Comparison of ENCODE assay signal across 25 mouse cellular contexts in the genomic region with DNA sequence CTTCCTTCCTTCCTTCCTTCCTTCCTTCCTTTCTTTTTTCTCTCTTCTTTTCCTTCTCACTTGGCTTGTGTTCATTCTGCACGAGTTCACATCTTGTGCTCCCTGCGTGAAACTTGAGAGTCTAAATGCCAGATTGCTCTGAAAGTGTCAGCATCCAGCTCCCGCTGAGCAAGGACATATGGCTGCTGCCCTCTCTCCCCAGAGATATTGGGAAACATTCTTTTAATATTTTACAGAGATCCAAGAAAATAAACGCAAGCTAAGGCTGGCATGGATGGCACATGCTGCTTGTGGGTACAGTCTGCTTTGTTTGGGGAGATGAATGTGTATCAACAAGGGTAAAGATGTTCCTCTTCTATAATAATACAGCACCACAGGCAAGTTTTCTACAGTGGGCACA. TPM values are rescaled to one million over a fixed set of nuclear protein-coding genes. Genes with fewer than 3 reads are reported as not detected.
A peak's percentile ranks its signal among the peaks of the same experiment; 100 is the strongest.
DNase-seq lines count a peak whose midpoint lies in the region; ATAC-seq and TF ChIP-seq lines count a peak whose summit lies in the region.
"Had no signal": no experiment of that assay in that cellular context is flagged by ENCODE, and none has a peak within 500 bp of the region (broad histone marks: within the 10 kb centered on the region; RNA-seq: fewer than 3 reads in every experiment).

No protein-coding gene starts in this region.

- ATAC-seq in forebrain, postnatal 0 days = peak; percentile 27; the same call in 1 of the 2 replicates
- no peak for ATAC-seq in forebrain, embryonic 15.5 days (replicated peaks)
- no peak for ATAC-seq in lung, embryonic 14.5 days (ENCODE audit: insufficient read depth)
- no peak for ATAC-seq in lung, postnatal 0 days
- ATAC-seq: inflammation-experienced regulatory T-cells, adult 6 months; liver, embryonic 12.5 days had no signal

- no peak overlapping the region for H3K27ac ChIP-seq in forebrain, postnatal 0 days (ENCODE audit: low read depth, low read length)
- no peak overlapping the region for H3K27ac ChIP-seq in forebrain, embryonic 15.5 days (replicated peaks)
- H3K27ac ChIP-seq in lung, embryonic 14.5 days (ENCODE audit: low read depth) = no peak overlapping the region
- no peak overlapping the region for H3K27ac ChIP-seq in lung, postnatal 0 days (ENCODE audit: low read length)
- H3K27ac ChIP-seq: liver, embryonic 12.5 days; lung, embryonic 15.5 days; midbrain, embryonic 12.5 days; neural tube, embryonic 15.5 days had no signal

- H3K27me3 ChIP-seq in forebrain, postnatal 0 days (ENCODE audit: insufficient read depth, low read length) = no peaks in the 10 kb centered on the region
- no peaks in the 10 kb centered on the region for H3K27me3 ChIP-seq in forebrain, embryonic 15.5 days
- no peaks in the 10 kb centered on the region for H3K27me3 ChIP-seq in lung, embryonic 14.5 days (ENCODE audit: insufficient read depth, low read length)
- H3K27me3 ChIP-seq in lung, postnatal 0 days (replicated peaks; ENCODE audit: insufficient read depth, low read length) = no peaks in the 10 kb centered on the region
- H3K27me3 ChIP-seq: liver, embryonic 12.5 days; lung, embryonic 15.5 days; midbrain, embryonic 12.5 days; neural tube, embryonic 15.5 days had no signal

- no peak overlapping the region for H3K4me2 ChIP-seq in forebrain, postnatal 0 days (ENCODE audit: low read depth)
- H3K4me2 ChIP-seq in forebrain, embryonic 15.5 days (replicated peaks) = no peak overlapping the region
- no peak overlapping the region for H3K4me2 ChIP-seq in lung, embryonic 14.5 days
- H3K4me2 ChIP-seq in lung, postnatal 0 days (replicated peaks; ENCODE audit: low read depth, low read length) = no peak overlapping the region
- H3K4me2 ChIP-seq: liver, embryonic 12.5 days; lung, embryonic 15.5 days; midbrain, embryonic 12.5 days; neural tube, embryonic 15.5 days had no signal

- H3K9ac ChIP-seq in forebrain, postnatal 0 days = no peak overlapping the region
- H3K9ac ChIP-seq in forebrain, embryonic 15.5 days (replicated peaks) = no peak overlapping the region
- no peak overlapping the region for H3K9ac ChIP-seq in lung, embryonic 14.5 days
- no peak overlapping the region for H3K9ac ChIP-seq in lung, postnatal 0 days (replicated peaks; ENCODE audit: low read depth)
- H3K9ac ChIP-seq: liver, embryonic 12.5 days; lung, embryonic 15.5 days; midbrain, embryonic 12.5 days; neural tube, embryonic 15.5 days had no signal

- 37% methylated on average over 4 of the region's 4 CpGs for WGBS in forebrain, postnatal 0 days
- 53% methylated on average over 4 of the region's 4 CpGs for WGBS in forebrain, embryonic 15.5 days
- 34% methylated on average over 4 of the region's 4 CpGs for WGBS in lung, embryonic 14.5 days
- 39% methylated on average over 4 of the region's 4 CpGs for WGBS in lung, postnatal 0 days

- H3K36me3 ChIP-seq in forebrain, postnatal 0 days (ENCODE audit: insufficient read depth) = peaks cover 44% of the 10 kb centered on the region
- peaks cover 32% of the 10 kb centered on the region for H3K36me3 ChIP-seq in forebrain, embryonic 15.5 days
- H3K36me3 ChIP-seq in lung, embryonic 14.5 days (ENCODE audit: insufficient read depth) = no peaks in the 10 kb centered on the region
- no peaks in the 10 kb centered on the region for H3K36me3 ChIP-seq in lung, postnatal 0 days (ENCODE audit: insufficient read depth, low read length)
- H3K36me3 ChIP-seq: liver, embryonic 12.5 days; lung, embryonic 15.5 days had no signal

- no peaks in the 10 kb centered on the region for H3K4me1 ChIP-seq in forebrain, postnatal 0 days (ENCODE audit: insufficient read depth)
- H3K4me1 ChIP-seq in forebrain, embryonic 15.5 days = no peaks in the 10 kb centered on the region
- H3K4me1 ChIP-seq in lung, embryonic 14.5 days (ENCODE audit: insufficient read depth) = no peaks in the 10 kb centered on the region
- no peaks in the 10 kb centered on the region for H3K4me1 ChIP-seq in lung, postnatal 0 days (ENCODE audit: insufficient read depth, low read depth, low read length)
- H3K4me1 ChIP-seq: liver, embryonic 12.5 days; lung, embryonic 15.5 days; midbrain, embryonic 12.5 days had no signal

- DNase-seq in forebrain, postnatal 0 days = no peak
- DNase-seq in lung, embryonic 14.5 days = peak; percentile 15
- no peak for DNase-seq in lung, postnatal 0 days (ENCODE audit: low spot score)
- DNase-seq in cerebellum, postnatal 10 days = peak; percentile 79 to 89
- no peak for DNase-seq in spleen, adult 12 weeks (ENCODE audit: low spot score)
- DNase-seq in urinary bladder, postnatal 10 days (ENCODE audit: low spot score) = no peak
- DNase-seq: adrenal gland, postnatal 10 days; B cell, adult 2 months; gastrocnemius, postnatal 25 days; heart, postnatal 10 days; kidney, adult 9 months; retina, postnatal 1 day; thymus, adult 18-20 months had no signal

- no peak for TF ChIP-seq EP300 in lung, postnatal 0 days (IDR thresholded peaks at IDR 0.05)

- H3K9me3 ChIP-seq in forebrain, postnatal 0 days (ENCODE audit: low read length) = no peaks in the 10 kb centered on the region
- H3K9me3 ChIP-seq in forebrain, embryonic 15.5 days = no peaks in the 10 kb centered on the region
- H3K9me3 ChIP-seq in lung, embryonic 14.5 days (ENCODE audit: low read depth, low read length) = no peaks in the 10 kb centered on the region
- no peaks in the 10 kb centered on the region for H3K9me3 ChIP-seq in lung, postnatal 0 days (ENCODE audit: low read length)
- H3K9me3 ChIP-seq: liver, embryonic 12.5 days; lung, embryonic 15.5 days; midbrain, embryonic 12.5 days; neural tube, embryonic 15.5 days had no signal

- TF ChIP-seq CTCF in forebrain, postnatal 0 days (IDR thresholded peaks at IDR 0.05; ENCODE audit: low read depth) = no peak
- TF ChIP-seq CTCF in lung, embryonic 14.5 days (IDR thresholded peaks at IDR 0.05; ENCODE audit: low read depth) = no peak
- no peak for TF ChIP-seq CTCF in lung, postnatal 0 days (IDR thresholded peaks at IDR 0.05)

- no peak overlapping the region for H3K4me3 ChIP-seq in forebrain, postnatal 0 days (ENCODE audit: low read depth, low read length)
- no peak overlapping the region for H3K4me3 ChIP-seq in forebrain, embryonic 15.5 days
- H3K4me3 ChIP-seq in lung, embryonic 14.5 days (ENCODE audit: low read depth, low read length) = no peak overlapping the region
- H3K4me3 ChIP-seq in lung, postnatal 0 days (ENCODE audit: low read depth, low read length) = no peak overlapping the region
- H3K4me3 ChIP-seq: erythroblast, embryonic 14.5 days; liver, embryonic 12.5 days; lung, embryonic 15.5 days; midbrain, embryonic 12.5 days; myocyte; neural tube, embryonic 15.5 days had no signal

RNA-seq across cellular contexts. Expression of a gene that starts 11.3 kb away (rescaled TPM):
- total RNA-seq in forebrain, postnatal 0 days (2014; rRNA removed) = not detected in 2 replicates
- not detected in 2 replicates for polyA plus RNA-seq in forebrain, postnatal 0 days (2015; fragmentation: Nextera tagmentation; extraction: Ambion mirVana)
- polyA plus RNA-seq in forebrain, embryonic 15.5 days (2015; fragmentation: Nextera tagmentation; extraction: Ambion mirVana) = not detected in 2 replicates
- polyA plus RNA-seq in lung, embryonic 14.5 days (2014; fragmentation: Nextera tagmentation; extraction: Ambion mirVana) = not detected in 2 replicates
- polyA plus RNA-seq in lung, postnatal 0 days (2015; fragmentation: Nextera tagmentation; extraction: Ambion mirVana) = not detected in 2 replicates
- total RNA-seq: adrenal gland, postnatal 10 days; gastrocnemius, postnatal 25 days; heart, postnatal 10 days had no signal
- polyA plus RNA-seq: erythroblast, embryonic 14.5 days; frontal cortex, adult 2 months; inflammation-experienced regulatory T-cells, adult 6 months; large intestine, adult 2 months; limb, embryonic 11.5 days; liver, embryonic 12.5 days; lung, embryonic 15.5 days; midbrain, embryonic 12.5 days; myocyte; neural tube, embryonic 15.5 days; stomach, embryonic 14.5 days had no signal

Comparison
In these comparisons a context has a peak if more than half of its experiments do, and no peak if none do; other contexts are left out.
1. DNase-seq: peak in lung, embryonic 14.5 days (single experiment) and cerebellum, postnatal 10 days (2 of 2); none in forebrain, postnatal 0 days (single experiment), lung, postnatal 0 days (single experiment), spleen, adult 12 weeks (single experiment) and urinary bladder, postnatal 10 days (single experiment).